Mouse (Mus musculus) B cell, adult 2 months (primary cell): Measurements from ENCODE around the gene Cd79b.
"Not testable (repeated sequence)": the region's sequence is repeated elsewhere in the genome, so short reads cannot be mapped to it uniquely, and the experiment has no call there.

Source experiments
- DNase-seq, 2 experiments: peaks; one replicate each; pipeline ENCODE4 v3.0.0; 2022

The Cd79b gene

DNA sequence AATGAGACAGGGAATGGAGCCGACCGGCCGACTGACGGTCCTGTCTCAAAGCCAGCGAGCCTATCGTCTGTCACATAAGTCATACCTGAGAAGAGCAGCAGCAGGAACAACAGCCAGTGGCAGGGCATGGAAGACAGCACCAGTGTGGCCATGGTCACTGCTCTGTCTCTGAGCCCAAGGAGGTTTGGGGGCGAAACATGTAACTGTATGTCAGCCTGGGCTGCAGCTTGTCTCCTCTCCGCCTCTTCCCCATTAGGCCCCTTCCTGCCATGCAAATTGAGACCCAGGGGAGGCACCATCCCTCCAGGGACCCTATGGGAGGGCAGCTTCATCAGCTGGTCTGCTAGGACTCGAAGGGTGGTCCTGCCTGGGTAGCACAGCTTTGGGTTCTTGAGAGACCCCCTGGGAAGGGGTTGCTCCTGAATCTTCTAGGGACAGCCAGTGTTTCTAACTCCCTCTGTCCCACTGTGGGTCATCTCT, at the start of gene Cd79b:
Gene Cd79b (minus strand): TSS at position 430 of the 480 bp plus-strand sequence.
- peak; percentile 87 to 91 for DNase-seq

- peak; percentile 60 to 65 for DNase-seq
These were observed 44.8 kb upstream of the Cd79b start for GRCm38 (mm10) chr11:106359350-106359749.

GRCm38 (mm10) chr11:106355382-106356128, 41.0 kb upstream of the Cd79b start:
- DNase-seq = no peak

DNA sequence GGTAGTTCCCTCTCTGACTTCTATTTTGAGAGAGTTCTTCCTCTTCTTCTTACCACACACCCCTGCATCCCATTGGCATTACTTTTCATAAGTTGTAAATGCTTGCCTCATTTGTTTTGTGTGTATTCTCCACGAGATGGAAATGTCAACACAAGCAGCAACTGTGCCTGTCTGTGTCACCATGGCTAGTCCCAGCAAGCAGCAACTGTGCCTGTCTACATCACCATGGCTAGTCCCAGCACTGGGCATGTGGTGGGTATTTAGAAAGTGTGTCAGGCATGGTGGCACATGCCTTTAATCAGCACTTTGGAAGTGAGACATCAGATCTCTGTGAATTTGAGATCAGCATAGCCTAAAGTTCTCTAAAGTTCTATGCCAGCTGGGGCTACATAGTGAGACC, 39.6 kb upstream of the Cd79b start:
- DNase-seq = no peak

DNA sequence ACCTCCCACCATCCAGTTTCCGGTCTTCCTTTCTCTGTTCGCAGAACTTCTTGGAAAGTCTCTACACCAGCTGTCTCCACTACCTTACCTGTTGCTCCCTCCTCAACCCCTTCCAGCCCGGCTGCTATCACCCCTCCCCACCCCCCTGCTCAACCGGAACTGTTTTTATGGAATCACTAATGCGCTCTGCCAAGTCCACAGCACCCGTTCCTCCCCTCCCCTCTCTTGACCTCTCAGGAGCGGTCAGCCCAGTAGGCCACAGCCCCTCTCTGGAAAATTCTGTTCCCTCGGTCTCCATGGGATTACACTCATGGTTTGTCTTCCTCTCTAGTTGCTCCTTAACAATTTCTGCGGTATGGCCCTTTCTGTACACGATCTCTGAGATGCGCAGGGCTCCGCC, 38.6 kb upstream of the Cd79b start, which contains the start of gene Scn4a:
Gene Scn4a (minus strand): TSS at position 101 of the 400 bp plus-strand sequence.
- no peak for DNase-seq

DNA sequence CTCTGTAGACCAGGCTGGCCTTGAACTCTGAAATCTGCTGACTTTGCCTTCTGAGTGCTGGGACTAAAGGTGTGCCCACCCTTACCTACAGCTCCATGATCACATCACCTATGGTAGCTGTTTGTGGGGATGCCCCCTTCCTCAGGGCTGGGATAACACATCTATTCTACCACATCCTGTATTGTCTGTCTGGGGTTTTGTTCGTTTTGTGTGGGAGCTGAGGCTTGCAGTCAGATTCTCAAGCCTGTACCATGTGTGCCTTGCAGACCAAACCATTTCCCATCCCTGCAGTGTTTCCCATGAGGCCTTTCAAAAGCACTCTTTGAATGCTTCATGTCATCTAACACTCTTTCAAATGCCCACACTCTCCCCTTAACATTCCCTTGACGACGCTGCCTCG, 37.4 kb upstream of the Cd79b start:
- DNase-seq = no peak

DNA sequence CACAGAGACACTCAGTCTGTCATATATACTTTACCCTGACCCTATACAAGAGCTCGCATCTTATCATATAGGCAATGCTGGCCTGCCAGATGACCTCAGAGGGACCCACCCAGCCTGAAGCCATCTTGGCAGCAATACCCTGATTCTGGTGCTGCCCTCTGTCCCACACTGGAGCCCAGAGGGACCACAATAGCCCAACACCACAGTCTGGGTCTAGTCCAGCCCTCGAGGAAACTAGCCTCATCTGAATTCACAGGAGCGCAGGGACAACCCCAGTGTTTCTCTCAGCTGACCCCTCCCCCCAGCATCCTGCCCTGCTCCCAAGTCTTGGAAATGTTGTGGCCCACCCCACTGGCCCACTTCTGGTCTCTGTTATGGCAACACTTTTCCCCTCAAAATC, 36.7 kb upstream of the Cd79b start:
- DNase-seq = no peak

- no peak for DNase-seq
These were observed 36.3 kb upstream of the Cd79b start for GRCm38 (mm10) chr11:106350853-106351252.

GRCm38 (mm10) chr11:106349772-106350171, 35.2 kb upstream of the Cd79b start:
- DNase-seq = no peak

DNA sequence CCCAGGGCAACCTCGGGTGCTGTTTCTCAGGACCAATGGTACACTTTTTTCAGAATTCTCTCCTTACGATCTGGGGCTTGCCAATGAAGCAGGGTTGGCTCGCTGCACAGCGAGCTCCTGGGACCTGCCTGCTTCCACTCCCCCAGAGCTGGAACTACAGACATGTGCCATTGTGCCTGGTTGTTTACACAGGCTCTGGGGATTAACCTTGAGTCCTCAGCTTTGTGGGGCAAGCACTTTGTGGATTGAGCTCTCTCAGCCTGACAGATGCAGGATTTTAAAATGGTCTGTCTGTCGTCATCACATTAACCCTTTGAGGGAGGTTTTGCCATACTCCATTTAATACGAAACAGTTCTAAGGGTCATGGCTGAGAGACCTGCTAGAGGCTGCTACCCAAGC, 30.3 kb upstream of the Cd79b start:
- DNase-seq = no peak

- DNase-seq = no peak
These were observed 26.5 kb upstream of the Cd79b start for GRCm38 (mm10) chr11:106340990-106341520.

DNA sequence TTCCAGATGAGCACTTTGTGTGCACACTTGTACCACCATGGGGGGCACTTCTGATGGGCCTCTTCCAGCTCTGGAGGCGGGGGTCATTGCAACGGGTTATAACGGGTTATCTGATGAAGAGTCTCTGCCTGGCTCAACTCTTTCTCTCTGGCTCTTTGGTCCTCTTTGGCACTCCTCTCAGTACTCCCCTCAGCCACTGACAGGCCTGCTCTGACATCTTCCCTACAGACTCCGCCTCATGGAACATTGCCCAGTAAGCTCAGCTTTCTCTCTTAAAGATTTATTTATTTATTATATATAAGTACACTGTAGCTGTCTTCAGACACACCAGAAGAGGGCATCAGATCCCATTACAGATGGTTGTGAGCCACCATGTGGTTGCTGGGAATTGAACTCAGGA, 24.8 kb upstream of the Cd79b start:
- not testable (repeated sequence) for DNase-seq

GRCm38 (mm10) chr11:106338870-106339269, 24.3 kb upstream of the Cd79b start:
- no peak for DNase-seq

DNA sequence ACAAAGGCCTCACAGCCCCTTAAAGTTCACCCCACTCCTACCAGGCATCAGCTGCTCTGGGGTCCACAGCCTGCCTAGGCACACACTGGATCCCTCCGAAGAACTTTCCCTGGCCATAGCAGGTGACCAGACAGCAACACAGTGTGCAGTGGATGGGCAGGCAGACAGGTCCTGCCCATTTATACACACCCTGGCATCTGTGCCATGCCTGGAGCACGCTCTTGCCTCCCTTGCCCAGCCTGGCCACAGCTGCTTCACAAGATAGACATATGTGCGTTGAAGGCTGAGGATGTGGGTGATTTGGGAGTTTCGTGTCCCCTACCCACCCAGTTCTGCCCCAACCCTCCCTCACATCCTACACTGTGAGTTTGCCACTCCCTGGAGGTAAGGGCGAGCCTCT, 23.5 kb upstream of the Cd79b start:
- no peak for DNase-seq

DNA sequence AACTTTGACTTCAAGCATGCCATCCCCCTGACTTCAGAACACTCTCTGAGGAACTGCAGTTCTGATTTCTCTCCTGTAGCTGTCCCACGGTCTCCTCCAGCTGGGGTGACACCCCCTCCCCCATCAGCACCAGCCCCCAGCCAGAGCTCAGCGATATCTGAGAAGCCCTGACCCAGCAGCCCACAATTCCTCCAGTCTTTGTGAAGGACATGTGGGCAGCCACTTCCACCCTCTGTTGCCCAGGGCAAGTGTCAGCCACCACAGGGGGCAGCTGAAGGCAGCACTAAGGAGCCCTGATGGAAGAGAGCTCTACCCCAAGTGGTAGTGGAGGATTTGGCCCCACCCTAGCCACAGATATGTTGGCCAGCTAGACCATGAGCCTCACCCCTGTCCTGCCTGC, 19.5 kb upstream of the Cd79b start:
- DNase-seq = no peak

- no peak for DNase-seq
These were observed 17.9 kb upstream of the Cd79b start for GRCm38 (mm10) chr11:106332458-106332857.

DNA sequence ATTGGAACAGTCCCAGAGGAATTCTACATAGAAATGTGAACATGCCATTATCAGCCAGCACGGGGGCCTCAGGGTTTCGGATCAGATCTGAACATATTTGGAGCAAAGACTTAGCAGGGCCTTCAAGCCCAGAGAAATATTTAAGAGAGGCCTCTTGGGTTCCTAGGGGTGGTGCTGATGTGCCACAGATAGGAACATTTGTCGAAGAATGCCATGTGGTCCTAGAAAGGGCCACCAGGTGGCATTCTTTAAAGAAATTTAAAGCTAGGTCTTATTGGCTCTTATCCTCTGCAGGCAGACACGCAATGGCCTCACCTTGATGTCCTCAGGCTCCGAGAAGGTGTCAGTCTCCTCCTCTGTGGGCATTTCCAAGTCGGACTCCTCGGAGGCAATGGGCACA, 15.1 kb upstream of the Cd79b start:
- DNase-seq = peak; percentile 71 to 77

GRCm38 (mm10) chr11:106329128-106329527, 14.6 kb upstream of the Cd79b start:
- DNase-seq = peak in 1 of 2 experiments; percentile 3

DNA sequence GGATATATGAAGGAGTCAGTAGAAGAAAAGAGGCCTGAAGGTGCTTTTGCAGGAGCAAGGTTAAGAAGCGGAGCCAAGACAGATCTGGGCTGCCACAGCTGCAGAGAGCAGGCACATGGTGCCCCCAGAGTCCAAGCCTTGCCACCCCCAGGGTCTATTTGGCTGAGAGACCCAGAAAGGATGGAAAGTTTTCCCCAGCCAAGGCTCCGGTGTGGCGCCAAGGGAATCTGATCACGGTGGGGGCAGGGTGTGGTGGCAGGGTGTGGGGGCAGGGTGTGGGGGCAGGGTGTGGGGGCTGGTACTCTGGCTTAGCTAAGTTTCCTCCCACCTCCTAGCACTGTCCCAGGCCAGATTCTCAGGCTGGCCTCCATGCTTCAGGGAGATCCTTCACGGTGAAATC, 14.0 kb upstream of the Cd79b start:
- DNase-seq = no peak

- DNase-seq = no peak
These were observed 11.9 kb upstream of the Cd79b start for GRCm38 (mm10) chr11:106326475-106326874.

- DNase-seq = peak; percentile 89
These were observed 11.1 kb upstream of the Cd79b start for GRCm38 (mm10) chr11:106325566-106326206.

DNA sequence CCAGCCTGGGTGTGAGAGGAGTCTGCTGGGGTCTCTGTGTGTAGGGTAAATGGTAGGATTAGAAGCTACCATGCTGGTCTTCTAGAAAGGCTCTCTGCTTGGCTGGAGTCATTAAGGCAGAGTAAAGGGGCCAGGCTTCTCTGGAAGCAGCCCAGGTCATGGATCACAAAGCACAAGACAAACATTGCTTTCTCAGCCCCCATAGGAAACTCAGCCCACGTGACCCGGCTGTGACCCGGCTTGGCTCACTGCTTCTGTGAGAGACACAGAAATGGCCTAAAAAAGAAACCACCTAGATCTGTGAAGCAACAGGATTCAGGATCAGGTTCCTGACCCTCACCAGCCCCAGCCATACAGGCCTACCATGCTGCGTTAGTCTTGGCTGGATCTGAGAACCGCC, 10.3 kb upstream of the Cd79b start:
- DNase-seq = peak; percentile 81 to 83

DNA sequence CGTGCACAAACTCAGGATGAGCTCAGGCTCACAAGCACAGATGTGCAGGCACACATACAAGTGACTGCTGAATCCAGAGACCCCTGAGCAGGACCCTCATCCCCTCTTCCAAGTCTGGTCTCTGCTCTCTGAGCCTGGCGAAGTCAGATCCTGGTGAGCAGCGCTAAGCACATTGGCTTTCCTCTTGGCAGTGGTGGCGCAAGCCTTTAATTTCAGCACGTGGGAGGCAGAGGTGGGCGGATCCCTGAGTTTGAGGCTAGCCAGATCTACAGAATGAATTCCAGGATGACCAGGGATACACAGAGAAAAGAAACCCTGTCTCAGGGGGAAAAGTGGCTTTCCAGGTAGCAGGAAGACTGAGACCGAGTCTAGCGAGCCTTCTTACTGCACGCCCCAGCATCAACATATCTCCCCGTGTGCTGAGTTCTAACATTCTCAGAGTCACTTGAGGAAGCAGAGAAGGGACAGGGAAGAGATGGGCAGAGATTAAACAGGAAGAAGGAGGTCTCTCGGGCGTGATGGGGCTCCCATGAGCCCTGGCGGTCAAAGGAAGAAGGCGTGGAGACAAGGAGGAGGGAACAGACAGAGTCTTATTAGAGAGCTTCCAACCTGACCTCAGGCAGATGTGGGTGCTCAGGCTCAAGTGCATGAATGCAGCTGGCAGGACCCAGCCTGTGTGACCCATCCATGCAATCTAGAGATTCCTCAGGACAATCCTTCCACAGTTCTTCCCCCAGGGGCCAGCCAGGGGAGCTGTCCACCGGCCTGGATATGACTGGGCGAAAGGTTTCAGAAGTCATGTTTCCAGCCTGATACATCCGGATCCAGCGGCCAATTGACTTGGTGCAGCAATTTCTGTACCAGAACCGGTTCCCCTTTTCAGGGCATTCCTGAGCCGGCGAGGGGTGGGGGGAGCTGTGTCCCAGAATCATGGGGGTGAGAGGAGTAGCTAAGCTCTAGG, 4.1 kb upstream of the Cd79b start:
- DNase-seq = no peak
